Comparison of ENCODE assay signal across 8 mouse cellular contexts in genomic region chr10:8287350-8287791, GRCm38 (mm10).
DNase-seq lines count a peak whose midpoint lies in the region; TF ChIP-seq lines count a peak whose summit lies in the region.

No protein-coding gene starts in this region.

- intact Hi-C loops in heart, adult 2 months (cut with DNase I): no loop called here

- H3K27me3 ChIP-seq in heart, adult 2 months (ENCODE audit: control insufficient read depth, insufficient read depth, low read length): no peaks in the 10 kb centered on the region
- H3K27me3 ChIP-seq in limb, embryonic 10.5 days (ENCODE audit: low read depth, poor library complexity, severe bottlenecking): no peaks in the 10 kb centered on the region
- H3K27me3 ChIP-seq in midbrain, embryonic 10.5 days (ENCODE audit: low read depth, poor library complexity, severe bottlenecking): no peaks in the 10 kb centered on the region

- peak; percentile 18 for DNase-seq in adrenal gland, postnatal 14 days
- DNase-seq in adrenal gland, adult (ENCODE audit: inconsistent age in 2 of 2, low spot score in 1 of 2): no peak
- DNase-seq in cerebellum, adult 8-10 months: peak; percentile 58
- peak; percentile 49 to 51 for DNase-seq in heart, adult 2 months
- DNase-seq in limb, embryonic 10.5 days (ENCODE audit: low spot score): peak; percentile 66
- DNase-seq in testis, postnatal 10 days (ENCODE audit: low spot score): peak; percentile 41
- no peak for DNase-seq in frontal cortex, postnatal 25 days (ENCODE audit: low spot score in 2 of 2)
- no peak for DNase-seq in midbrain, embryonic 10.5 days (ENCODE audit: low spot score)

- TF ChIP-seq POLR2A in heart, adult 2 months (IDR thresholded peaks at IDR 0.05; ENCODE audit: insufficient read depth, low read depth, low read length): no peak

- TF ChIP-seq CTCF in heart, adult 2 months (IDR thresholded peaks at IDR 0.05): no peak

- H3K4me1 ChIP-seq in heart, adult 2 months (ENCODE audit: control insufficient read depth, insufficient read depth, low read length): no peaks in the 10 kb centered on the region
- peaks cover 16% of the 10 kb centered on the region for H3K4me1 ChIP-seq in limb, embryonic 10.5 days
- peaks cover 6% of the 10 kb centered on the region for H3K4me1 ChIP-seq in midbrain, embryonic 10.5 days

- H3K4me3 ChIP-seq in heart, adult 2 months: no peak overlapping the region
- no peak overlapping the region for H3K4me3 ChIP-seq in limb, embryonic 10.5 days
- H3K4me3 ChIP-seq in midbrain, embryonic 10.5 days: no peak overlapping the region

- no peak overlapping the region for H3K9ac ChIP-seq in heart, adult 2 months (ENCODE audit: low read depth, low read length)

- H3K79me2 ChIP-seq in heart, adult 2 months (replicated peaks; ENCODE audit: control insufficient read depth, insufficient read depth, low read length): no peaks in the 10 kb centered on the region

- TF ChIP-seq EP300 in heart, adult 2 months (IDR thresholded peaks at IDR 0.05; ENCODE audit: insufficient read depth, low read depth, low read length): no peak

- WGBS in heart, adult 2 months: 13% methylated on average over 6 of the region's 6 CpGs
- WGBS in limb, embryonic 10.5 days: 16% methylated on average over 6 of the region's 6 CpGs
- 23% methylated on average over 6 of the region's 6 CpGs for WGBS in midbrain, embryonic 10.5 days

- H3K9me3 ChIP-seq in limb, embryonic 10.5 days (replicated peaks): no peaks in the 10 kb centered on the region
- H3K9me3 ChIP-seq in midbrain, embryonic 10.5 days (replicated peaks): no peaks in the 10 kb centered on the region

- no peaks in the 10 kb centered on the region for H3K36me3 ChIP-seq in heart, adult 2 months (ENCODE audit: control insufficient read depth, insufficient read depth, low read length)
- no peaks in the 10 kb centered on the region for H3K36me3 ChIP-seq in limb, embryonic 10.5 days
- no peaks in the 10 kb centered on the region for H3K36me3 ChIP-seq in midbrain, embryonic 10.5 days

- no peak overlapping the region for H3K27ac ChIP-seq in heart, adult 2 months
- no peak overlapping the region for H3K27ac ChIP-seq in limb, embryonic 10.5 days
- no peak overlapping the region for H3K27ac ChIP-seq in midbrain, embryonic 10.5 days (replicated peaks)

Comparison
In these comparisons a context has a peak if more than half of its experiments do, and no peak if none do; other contexts are left out.
1. DNase-seq: peak in adrenal gland, postnatal 14 days (single experiment), cerebellum, adult 8-10 months (single experiment), heart, adult 2 months (2 of 2), limb, embryonic 10.5 days (single experiment) and testis, postnatal 10 days (single experiment); none in adrenal gland, adult (0 of 2), frontal cortex, postnatal 25 days (0 of 2) and midbrain, embryonic 10.5 days (single experiment).